Mouse (Mus musculus): ENCODE results near the gene Hmgn1.
"Not testable (repeated sequence)": the region's sequence is repeated elsewhere in the genome, so short reads cannot be mapped to it uniquely, and the experiment has no call there.

Gene Hmgn1

GRCm38 (mm10) chr16:96127657-96128344 lies at the start of gene Hmgn1:
TSS of gene Hmgn1 (minus strand) at chr16:96127729.
- peak; percentile 98 for DNase-seq

DNA sequence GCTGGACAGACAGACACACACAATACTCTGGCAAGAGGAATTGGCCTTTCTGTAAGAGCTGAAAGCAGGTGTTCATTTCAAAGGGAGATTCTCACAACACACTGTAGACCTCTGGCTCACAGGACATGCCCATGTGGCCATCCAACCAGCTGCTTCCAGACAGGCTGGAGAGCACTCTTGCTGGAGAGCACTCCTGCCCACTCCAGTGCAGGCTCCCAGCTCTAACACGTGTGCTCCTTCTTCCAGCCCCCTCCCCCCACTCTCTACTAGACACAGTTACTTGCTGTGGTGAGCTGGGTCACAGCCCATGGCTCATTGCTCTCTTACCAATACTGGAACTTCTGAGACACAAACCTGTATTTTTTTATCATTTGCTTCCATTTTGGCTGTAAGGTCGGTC lies 47.9 kb upstream of the Hmgn1 start:
- DNase-seq: peak; percentile 74

DNA sequence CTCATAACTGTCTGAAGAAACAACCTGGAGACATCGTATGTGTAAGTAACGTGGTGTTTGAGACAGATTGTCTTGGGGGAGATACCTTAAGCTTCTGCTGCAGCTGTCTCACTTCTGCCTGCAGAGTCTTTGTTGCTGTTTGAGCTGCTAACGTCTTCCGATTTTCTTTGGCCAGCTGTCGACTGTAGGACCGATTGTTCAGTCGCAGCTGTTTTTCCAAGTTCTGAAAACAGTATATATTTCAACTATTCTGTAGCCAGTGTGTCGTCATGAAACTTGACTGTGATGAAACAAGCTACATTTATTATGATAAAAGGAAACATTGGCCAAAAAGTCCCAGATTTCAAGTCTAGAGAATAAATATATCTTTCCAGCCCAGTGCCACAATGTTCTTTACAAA lies 46.1 kb upstream of the Hmgn1 start:
- DNase-seq: no peak

DNA sequence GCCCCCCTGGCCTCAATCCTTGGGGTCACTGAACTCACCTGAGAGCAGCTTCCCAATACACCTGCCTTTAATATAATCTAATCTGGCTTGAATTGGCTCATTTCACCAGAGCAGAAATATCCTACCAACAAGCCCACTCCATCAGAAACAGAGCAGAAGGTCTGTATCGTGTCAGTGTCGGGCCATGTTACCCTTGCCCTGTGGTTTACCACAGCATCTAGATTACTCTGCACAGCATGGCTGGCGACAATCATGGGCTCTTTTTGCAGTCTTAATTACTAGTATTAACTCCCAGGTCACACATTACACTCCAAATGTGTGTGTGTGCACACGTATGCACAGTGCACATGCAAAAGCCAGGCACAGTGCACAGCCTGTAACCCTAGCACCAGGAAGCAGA lies 41.3 kb upstream of the Hmgn1 start:
- DNase-seq: no peak

- no peak for DNase-seq
Observed at GRCm38 (mm10) chr16:96165723-96166264, 38.3 kb upstream of the Hmgn1 start.

DNA sequence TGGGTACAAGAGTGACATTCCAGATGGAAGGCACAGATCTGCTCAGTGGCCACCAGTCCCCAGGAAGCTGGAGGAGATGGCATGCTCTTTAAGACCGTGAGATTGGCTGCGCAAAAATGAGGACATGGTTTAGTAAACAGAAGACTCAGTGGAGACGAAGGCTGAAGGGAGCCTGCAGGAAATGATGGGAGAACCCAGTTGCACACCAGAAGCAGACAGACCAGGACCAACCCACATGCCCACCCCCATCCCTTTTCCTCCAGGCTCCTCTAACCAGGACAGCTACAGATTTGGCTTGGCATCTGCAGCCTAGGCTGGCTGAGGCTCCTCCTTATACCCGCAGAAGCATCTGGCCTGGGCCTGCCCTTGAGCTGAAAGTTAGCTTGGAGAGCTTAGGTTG lies 33.8 kb upstream of the Hmgn1 start:
- no peak for DNase-seq

- DNase-seq: no peak
Observed at GRCm38 (mm10) chr16:96160927-96161326, 33.4 kb upstream of the Hmgn1 start.

DNA sequence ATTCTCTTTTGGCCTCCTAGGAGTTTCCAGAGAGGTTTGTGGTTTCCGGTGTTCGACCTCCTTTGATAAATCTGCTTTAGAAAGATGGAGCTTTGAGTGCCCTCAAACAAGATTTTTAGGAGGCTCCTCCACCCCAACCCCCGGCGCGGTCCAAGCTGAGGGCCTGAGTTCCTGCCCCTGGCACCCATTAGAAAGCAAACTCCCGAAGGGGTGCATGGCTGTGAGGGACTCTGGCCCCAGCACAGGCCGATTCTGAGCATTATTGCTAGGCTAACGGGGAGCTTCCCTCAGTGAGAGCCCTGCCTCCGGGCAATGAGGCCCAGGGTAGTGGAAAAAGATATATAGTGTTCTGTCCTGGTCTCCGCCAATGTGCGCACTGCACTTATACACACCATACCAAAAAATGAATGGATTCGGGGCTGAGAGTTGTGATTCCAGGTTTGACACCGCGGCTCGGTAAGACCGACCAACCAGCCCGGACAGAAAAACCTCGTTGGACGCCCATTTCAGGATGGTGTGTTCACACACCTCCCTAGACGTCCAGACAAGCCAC lies 32.3 kb upstream of the Hmgn1 start:
- DNase-seq: no peak

DNA sequence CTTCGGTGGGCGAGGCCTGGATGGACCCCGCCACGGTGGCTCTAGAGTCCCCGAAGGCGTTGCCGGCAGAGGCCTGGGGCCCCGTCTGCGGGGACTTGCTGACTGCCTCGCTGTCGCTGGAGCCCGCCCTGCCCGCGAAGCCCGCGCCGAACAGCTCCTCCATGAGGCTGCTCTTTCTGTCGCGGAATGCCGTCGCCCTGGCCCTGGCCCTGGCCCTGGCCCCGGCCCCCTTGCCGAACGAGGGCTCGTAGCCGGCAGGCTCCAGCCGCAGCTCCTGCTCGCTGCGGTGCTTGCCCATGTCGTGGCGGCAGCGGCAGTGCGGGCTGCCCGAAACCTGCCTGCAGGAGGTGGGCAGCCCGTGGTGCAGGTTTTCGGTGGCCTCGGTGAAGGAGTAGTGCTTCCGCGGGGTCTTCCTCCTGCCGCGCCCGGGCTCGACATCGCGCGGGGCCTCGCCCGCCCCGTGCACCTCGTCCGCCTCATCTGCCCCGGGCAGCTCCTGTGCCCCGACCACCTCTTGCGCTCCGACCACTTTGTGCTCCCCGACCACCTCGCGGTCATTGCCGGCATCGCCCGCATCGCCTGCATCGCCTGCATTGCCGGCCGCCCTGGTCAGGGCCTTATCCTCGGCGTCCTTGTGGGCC lies 31.7 kb upstream of the Hmgn1 start:
- DNase-seq: peak; percentile 83

DNA sequence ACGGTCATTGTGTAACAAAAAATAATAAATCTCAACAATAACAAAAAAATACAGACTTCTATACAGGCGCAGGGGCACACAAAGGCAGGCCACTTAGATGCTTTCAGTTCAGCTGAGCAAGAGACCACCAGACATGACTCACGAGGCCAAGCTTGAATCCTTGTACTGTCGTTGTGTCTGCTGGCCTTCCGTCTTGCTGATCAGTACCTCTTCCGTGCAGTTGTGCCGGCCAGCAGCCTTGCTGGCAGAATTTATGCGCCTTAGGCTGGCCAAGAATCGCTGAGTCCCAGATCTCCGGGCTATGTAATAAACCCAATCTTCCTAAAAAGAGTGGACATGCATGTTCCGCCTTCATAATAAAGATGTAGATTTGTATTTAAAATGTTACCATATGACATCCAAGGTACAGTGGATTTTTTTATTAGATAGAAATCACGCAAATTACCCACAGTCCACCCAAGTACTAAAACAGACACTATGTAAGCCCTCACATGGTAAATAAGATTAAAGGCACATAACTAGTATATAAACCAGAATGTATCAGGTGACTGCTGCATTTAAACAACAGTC lies 31.1 kb upstream of the Hmgn1 start:
- no peak for DNase-seq

- DNase-seq: no peak
Observed at GRCm38 (mm10) chr16:96157171-96157570, 29.6 kb upstream of the Hmgn1 start.

GRCm38 (mm10) chr16:96156019-96156418 lies 28.5 kb upstream of the Hmgn1 start:
- DNase-seq: no peak

DNA sequence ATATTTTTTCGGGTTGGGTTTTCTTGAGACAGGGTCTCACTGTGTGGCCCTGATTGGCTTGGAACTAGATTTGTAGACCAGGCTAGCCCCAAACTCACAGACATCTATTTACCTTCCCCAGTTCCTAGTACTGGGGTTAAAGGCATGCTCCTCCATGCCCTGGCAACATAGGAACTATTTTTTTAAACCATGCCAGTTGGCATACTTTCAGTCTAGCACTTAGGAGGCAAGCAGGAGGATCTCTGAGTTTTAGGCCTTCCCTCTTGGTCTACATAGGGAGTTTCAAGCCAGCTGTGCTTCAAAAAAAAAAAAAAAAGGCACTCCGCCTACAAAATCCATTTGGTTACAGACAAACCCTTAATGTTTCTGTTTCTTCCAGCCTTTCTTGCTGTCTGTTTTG lies 26.9 kb upstream of the Hmgn1 start:
- DNase-seq: no peak

- peak; percentile 85 for DNase-seq
Observed at GRCm38 (mm10) chr16:96151551-96151950, 24.0 kb upstream of the Hmgn1 start.

DNA sequence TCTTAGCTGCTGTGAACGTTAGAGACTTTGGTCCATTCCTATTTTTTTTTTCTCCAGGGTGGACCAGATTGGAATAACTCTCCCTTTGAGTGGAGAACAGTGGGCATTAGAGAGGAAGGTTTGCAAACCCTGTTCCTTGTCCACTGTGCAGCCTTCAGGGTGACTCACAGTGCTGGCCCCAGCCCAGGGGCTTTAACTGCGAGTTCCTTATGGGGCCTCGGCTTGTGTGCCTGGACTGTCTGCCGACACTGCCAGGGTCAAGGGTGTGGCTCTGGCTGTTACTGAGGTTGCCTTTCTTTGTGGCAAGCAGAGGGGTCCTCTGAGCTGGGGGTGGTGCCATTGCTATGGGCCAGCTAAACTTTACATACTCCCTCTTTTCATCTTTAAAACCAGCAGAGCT lies 23.5 kb upstream of the Hmgn1 start:
- peak; percentile 31 for DNase-seq

DNA sequence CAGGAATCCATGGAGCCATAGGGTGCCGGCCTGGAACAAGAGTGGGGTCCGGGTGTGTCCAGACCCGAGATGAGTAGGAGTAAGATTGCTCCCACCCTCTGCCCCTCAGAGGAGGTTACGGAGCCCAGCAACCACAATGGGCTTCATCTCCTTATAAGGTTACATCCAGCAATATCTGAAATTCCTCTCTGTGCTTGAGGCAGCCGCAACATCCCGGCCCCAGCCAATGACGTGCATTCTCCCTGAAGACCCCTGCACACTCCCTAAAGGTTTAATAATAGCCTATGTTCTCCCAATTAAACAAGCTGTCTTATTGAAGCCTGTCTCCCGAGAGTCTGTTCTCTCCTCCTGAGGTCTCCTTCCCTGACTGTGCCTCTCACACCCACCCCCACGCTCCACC lies 21.8 kb upstream of the Hmgn1 start:
- no peak for DNase-seq

GRCm38 (mm10) chr16:96148834-96149233 lies 21.3 kb upstream of the Hmgn1 start:
- DNase-seq: no peak

- DNase-seq: no peak
Observed at GRCm38 (mm10) chr16:96145814-96146213, 18.3 kb upstream of the Hmgn1 start.

GRCm38 (mm10) chr16:96145110-96145800 lies 17.7 kb upstream of the Hmgn1 start, which contains the start of gene Wrb:
TSS of gene Wrb (plus strand) at chr16:96145407.
- peak; percentile 100 for DNase-seq

DNA sequence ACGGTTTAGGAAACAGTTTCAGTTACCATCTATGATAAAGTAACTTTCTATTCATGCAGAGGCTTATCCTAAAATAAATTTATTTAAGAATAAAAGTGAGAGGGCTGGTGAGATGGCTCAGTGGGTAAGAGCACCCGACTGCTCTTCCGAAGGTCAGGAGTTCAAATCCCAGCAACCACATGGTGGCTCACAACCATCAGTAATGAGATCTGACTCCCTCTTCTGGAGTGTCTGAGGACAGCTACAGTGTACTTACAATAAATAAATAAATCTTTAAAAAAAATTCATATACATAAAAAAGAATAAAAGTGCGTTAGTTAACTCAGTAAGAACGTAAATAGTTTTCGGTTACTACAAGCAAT lies 17.2 kb upstream of the Hmgn1 start:
- not testable (repeated sequence) for DNase-seq

GRCm38 (mm10) chr16:96128466-96128865 lies 937 bp upstream of the Hmgn1 start:
- no peak for DNase-seq

DNA sequence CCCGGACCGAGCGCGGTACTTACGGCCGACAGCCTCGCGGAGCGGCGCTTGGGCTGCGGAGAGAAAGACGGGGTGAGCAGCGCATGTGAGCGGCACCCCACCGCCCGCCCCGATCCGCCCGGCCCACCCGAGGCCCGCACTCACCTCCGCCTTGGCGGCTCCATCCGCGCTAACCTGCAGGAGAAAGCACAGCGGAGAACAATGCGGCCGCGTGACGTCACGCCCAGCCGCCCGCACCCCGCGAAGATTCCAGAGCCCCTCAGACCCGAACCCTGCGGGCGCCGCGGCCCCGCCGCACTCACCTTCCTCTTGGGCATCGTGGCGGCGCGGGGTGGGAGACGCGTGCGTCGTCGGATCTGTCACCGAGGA lies 257 bp downstream of the Hmgn1 start:
- DNase-seq: no peak

- DNase-seq: peak; percentile 43
Observed at GRCm38 (mm10) chr16:96126684-96127171, 801 bp downstream of the Hmgn1 start.
